Mouse (Mus musculus) CH12.LX (cell line): ENCODE measurements at regions not wholly inside any gene's neighbourhood (a gene's known extent, or its start where the extent isn't known, plus 50 kb on each side); places are given as distances from the start of the nearest gene placed in this dataset.

ENCODE experiments used
- DNase-seq: peaks from one replicate; pipeline ENCODE4 v3.0.0-alpha.2; 2013; ENCODE audit errors: extremely low read depth
- H3K27ac ChIP-seq: 2 replicates; pipeline ENCODE4 v1.5.1; 2012; ENCODE audit warnings: low read depth, mild to moderate bottlenecking, control low read depth, moderate library complexity; ENCODE audit not compliant: insufficient read depth
- H3K27me3 ChIP-seq: replicated peaks from 2 replicates; pipeline ENCODE3; 2012; ENCODE audit warnings: inconsistent platforms
- H3K36me3 ChIP-seq, 2 experiments: replicated peaks in 1 of 2; 2 replicates each; pipeline versions ENCODE3 to v1.6.1; 2012; ENCODE audit warnings: inconsistent platforms in 1 of 2, low read length in 1 of 2, mild to moderate bottlenecking in 1 of 2, mixed read lengths in 1 of 2, moderate library complexity in 1 of 2; ENCODE audit not compliant: control insufficient read depth in 1 of 2, insufficient read depth in 1 of 2
- H3K4me1 ChIP-seq, 2 experiments: 2 replicates each; pipeline ENCODE4 v1.6.1; 2012; ENCODE audit warnings: inconsistent platforms in 1 of 2, moderate library complexity in 1 of 2; ENCODE audit not compliant: insufficient read depth in 2 of 2, control insufficient read depth in 1 of 2
- H3K4me2 ChIP-seq: 2 replicates; pipeline ENCODE4 v1.6.1; 2012; ENCODE audit warnings: low read depth, mild to moderate bottlenecking, control low read depth; ENCODE audit not compliant: poor library complexity, insufficient read depth, severe bottlenecking
- H3K4me3 ChIP-seq, 3 experiments: fragments of 150-350 bp in 1 of 3; sonication (generic) in 1 of 3; replicated peaks in 1 of 3; 2 replicates each; pipeline versions ENCODE3 to v1.5.1; 2011 to 2012; ENCODE audit warnings: low read depth in 2 of 3, low read length in 2 of 3, mild to moderate bottlenecking in 2 of 3, moderate library complexity in 2 of 3, control low read depth in 1 of 3, improper control_type of control experiment in 1 of 3, inconsistent platforms in 1 of 3, mixed read lengths in 1 of 3; ENCODE audit not compliant: poor library complexity in 1 of 3
- H3K79me2 ChIP-seq: replicated peaks from 2 replicates; pipeline ENCODE4 v1.6.1; 2012; ENCODE audit warnings: mild to moderate bottlenecking, moderate library complexity; ENCODE audit not compliant: control insufficient read depth, poor library complexity, insufficient read depth, severe bottlenecking; ENCODE audit errors: extremely low read depth
- H3K9ac ChIP-seq: 2 replicates; pipeline ENCODE4 v1.6.1; 2012; ENCODE audit warnings: low read depth, mild to moderate bottlenecking, control low read depth, moderate library complexity; ENCODE audit not compliant: insufficient read depth
- H3K9me3 ChIP-seq: replicated peaks from 2 replicates; pipeline ENCODE3; 2012; ENCODE audit warnings: low read length, inconsistent platforms, mixed read lengths
- CHD2 ChIP-seq: IDR thresholded peaks from 2 replicates; pipeline ENCODE4 v1.6.1; 2011; ENCODE audit warnings: low read length, improper control_type of control experiment
- CTCF ChIP-seq, 2 experiments: IDR thresholded peaks in 1 of 2; conservative IDR thresholded peaks in 1 of 2; 2 replicates each; pipeline ENCODE4 v1.5.1; 2011 to 2012; ENCODE audit warnings: low read depth in 2 of 2, low read length in 2 of 2, improper control_type of control experiment in 1 of 2, inconsistent platforms in 1 of 2, mild to moderate bottlenecking in 1 of 2, moderate library complexity in 1 of 2
- E2F4 ChIP-seq: IDR thresholded peaks from 2 replicates; pipeline ENCODE4 v1.6.1; 2011; ENCODE audit warnings: low read depth, low read length, improper control_type of control experiment; ENCODE audit not compliant: insufficient replicate concordance
- ELF1 ChIP-seq: IDR thresholded peaks from 2 replicates; pipeline ENCODE4 v1.6.1; 2014; ENCODE audit warnings: low read depth, mild to moderate bottlenecking, inconsistent platforms, low read length, improper control_type of control experiment
- GABPA ChIP-seq: IDR thresholded peaks from 2 replicates; pipeline ENCODE4 v1.6.1; 2012; ENCODE audit warnings: low read depth, low read length, improper control_type of control experiment, inconsistent platforms; ENCODE audit not compliant: insufficient replicate concordance
- IRF4 ChIP-seq: IDR thresholded peaks from 2 replicates; pipeline ENCODE4 v1.6.1; 2014; ENCODE audit warnings: low read depth, mild to moderate bottlenecking, inconsistent platforms, low read length, improper control_type of control experiment
- JUN ChIP-seq: IDR thresholded peaks from 2 replicates; pipeline ENCODE4 v1.6.1; 2011; ENCODE audit warnings: low read depth, mild to moderate bottlenecking, low read length, improper control_type of control experiment, moderate library complexity; ENCODE audit not compliant: insufficient read depth
- MEF2A ChIP-seq: IDR thresholded peaks from 2 replicates; pipeline ENCODE4 v1.6.1; 2014; ENCODE audit warnings: low read depth, mild to moderate bottlenecking, inconsistent platforms, low read length, improper control_type of control experiment, borderline replicate concordance
- PAX5 ChIP-seq: IDR thresholded peaks from 2 replicates; pipeline ENCODE4 v1.6.1; 2012; ENCODE audit warnings: low read length, inconsistent platforms, mixed read lengths
- POLR2A ChIP-seq: IDR thresholded peaks from 2 replicates; pipeline ENCODE4 v1.6.1; 2011; ENCODE audit warnings: low read depth, mild to moderate bottlenecking, improper control_type of control experiment, low read length
- RAD21 ChIP-seq: IDR thresholded peaks from 2 replicates; pipeline ENCODE4 v1.6.1; 2011; ENCODE audit warnings: low read depth, mild to moderate bottlenecking, low read length, improper control_type of control experiment, moderate library complexity
- RCOR1 ChIP-seq: conservative IDR thresholded peaks from 2 replicates; pipeline ENCODE4 v1.6.1; 2012; ENCODE audit warnings: low read depth, mild to moderate bottlenecking, inconsistent platforms, low read length, improper control_type of control experiment
- TCF12 ChIP-seq: IDR thresholded peaks from 2 replicates; pipeline ENCODE4 v1.6.1; 2014; ENCODE audit warnings: low read depth, mild to moderate bottlenecking, inconsistent platforms, low read length, improper control_type of control experiment
- ZC3H11A ChIP-seq: IDR thresholded peaks from 2 replicates; pipeline ENCODE4 v1.6.1; 2012; ENCODE audit warnings: low read depth, mild to moderate bottlenecking, inconsistent platforms, low read length, improper control_type of control experiment
- ZKSCAN1 ChIP-seq: IDR thresholded peaks from 2 replicates; pipeline ENCODE4 v1.6.1; 2012; ENCODE audit warnings: low read depth, inconsistent platforms, low read length, improper control_type of control experiment, borderline replicate concordance
- dilution Hi-C: fragments of 300-500 bp; cut with MboI; formaldehyde crosslinking; loops from 2 replicates; pipeline ENCODE4 v1.14.3; 2020; ENCODE audit warnings: low sequenced_read_pairs; ENCODE audit not compliant: extremely low pct_unique_long_range_greater_than_20kb, extremely low pct_ligation_motif_present
- in situ Hi-C: fragments of 300-500 bp; cut with MboI; formaldehyde crosslinking; loops from 3 replicates; pipeline ENCODE4 v1.14.3; 2019; ENCODE audit warnings: low sequenced_read_pairs, low pct_ligation_motif_present, low pct_unique_long_range_greater_than_20kb, mixed read lengths

GRCm38 (mm10) chr14:114954287-114954686 is 137.7 kb upstream of the Gpc5 start (continued):
- TF ChIP-seq ZC3H11A: no peak
- TF ChIP-seq, all 38 proteins: peak for 0

- Histone ChIP-seq H3K79me2 (no peaks in the 10 kb centered on the region), H3K9ac (no peak overlapping the region), H3K27me3 (peaks cover 3% of the 10 kb centered on the region), H3K4me2 (no peak overlapping the region), H3K4me1 (peaks cover 0 to 15% of the 10 kb centered on the region in 2 experiments; a peak in 2 of 4 replicates), H3K27ac (no peak overlapping the region), H3K9me3 (no peaks in the 10 kb centered on the region), H3K4me3 (no peak overlapping the region), H3K36me3 (no peaks in the 10 kb centered on the region)
- DNase-seq: no peak
- no peak for TF ChIP-seq TCF12
- no peak for TF ChIP-seq ELF1
- TF ChIP-seq RAD21: no peak
- TF ChIP-seq PAX5: no peak
- no peak for TF ChIP-seq POLR2A
- no peak for TF ChIP-seq MEF2A
- TF ChIP-seq CHD2: no peak
- no peak for TF ChIP-seq GABPA
- no peak for TF ChIP-seq ZKSCAN1
- TF ChIP-seq IRF4: no peak
- TF ChIP-seq E2F4: no peak
- no peak for TF ChIP-seq JUN
- no peak for TF ChIP-seq RCOR1
- no peak for TF ChIP-seq CTCF (conservative IDR thresholded peaks at IDR 0.05 in 1 of 2, IDR thresholded peaks at IDR 0.05 in 1 of 2; ENCODE audit: low read depth in 2 of 2, low read length in 2 of 2)
- dilution Hi-C loops: no loop called here
- in situ Hi-C loops: no loop called here
These were observed 136.4 kb upstream of the Gpc5 start for GRCm38 (mm10) chr14:114955572-114955971.

- no peak overlapping the region for H3K4me2 ChIP-seq
- in situ Hi-C loops (no loop called here), dilution Hi-C loops (no loop called here)
- H3K27ac ChIP-seq: no peak overlapping the region
- H3K9me3 ChIP-seq: no peaks in the 10 kb centered on the region
- no peak for TF ChIP-seq MEF2A
- H3K9ac ChIP-seq: no peak overlapping the region
- no peaks in the 10 kb centered on the region for H3K4me1 ChIP-seq
- H3K79me2 ChIP-seq: no peaks in the 10 kb centered on the region
- no peaks in the 10 kb centered on the region for H3K36me3 ChIP-seq
- no peak for DNase-seq
- peaks cover 3% of the 10 kb centered on the region for H3K27me3 ChIP-seq
- no peak overlapping the region for H3K4me3 ChIP-seq
These were observed 131.7 kb upstream of the Gpc5 start for GRCm38 (mm10) chr14:114960273-114960672.
